8 mouse cellular contexts compared by ENCODE assay signal in the genomic region with DNA sequence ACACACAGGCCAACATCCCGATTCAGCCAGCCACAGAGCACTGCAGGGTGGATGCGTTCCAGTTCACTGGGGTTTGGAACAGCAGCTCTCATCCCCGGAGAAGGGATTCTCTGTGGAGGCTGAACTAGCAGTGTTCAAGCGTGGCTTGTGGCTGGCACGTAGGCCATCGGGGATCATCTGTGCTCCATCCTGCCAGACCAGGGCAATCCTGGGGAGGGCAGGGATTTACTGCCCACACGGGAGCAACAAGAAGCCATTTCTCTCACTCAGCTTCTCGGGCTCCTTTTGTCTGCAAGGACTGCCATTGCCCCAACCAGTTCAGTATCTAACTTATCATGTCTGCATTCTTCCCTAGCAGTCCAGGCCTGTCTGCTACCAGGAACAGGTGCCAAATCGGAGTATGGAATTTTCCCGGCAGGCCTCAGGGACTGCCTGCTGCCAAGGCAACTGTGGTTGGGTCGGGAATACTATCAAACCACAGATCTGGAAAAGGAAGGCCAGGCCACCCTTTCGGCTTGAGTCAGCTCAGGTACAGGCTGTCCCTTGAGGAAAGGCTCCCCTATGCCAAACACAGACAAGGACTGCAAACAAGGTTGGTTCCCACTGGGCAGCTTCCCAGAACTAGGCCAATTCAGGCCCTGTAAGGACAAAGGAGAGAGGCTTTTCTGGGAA.
A peak's percentile ranks its signal among the peaks of the same experiment; 100 is the strongest.
DNase-seq lines count a peak whose midpoint lies in the region; ATAC-seq lines count a peak whose summit lies in the region.

No protein-coding gene starts in this region.

- 0 out of 2 replicates have a peak, but pooled peaks have one; percentile 50 for ATAC-seq in forebrain, embryonic 14.5 days
- ATAC-seq in megakaryocyte progenitor cell, adult 5-6 weeks (replicated peaks; ENCODE audit: poor library complexity) = no peak
- no peak for ATAC-seq in megakaryocyte-erythroid progenitor cell, adult 5-6 weeks (replicated peaks; ENCODE audit: low FRiP score, low TSS enrichment, poor library complexity, severe bottlenecking)

- H3K9me3 ChIP-seq in forebrain, embryonic 14.5 days (replicated peaks; ENCODE audit: control insufficient read depth, low read length) = no peaks in the 10 kb centered on the region

- 62% methylated on average over 12 of the region's 12 CpGs for WGBS in forebrain, embryonic 14.5 days

- H3K4me2 ChIP-seq in forebrain, embryonic 14.5 days (ENCODE audit: low read length) = no peak overlapping the region

- H3K36me3 ChIP-seq in forebrain, embryonic 14.5 days (ENCODE audit: control insufficient read depth, insufficient read depth, low read length) = no peaks in the 10 kb centered on the region

- intact Hi-C loops in heart, postnatal 25 days (cut with DNase I) = no loop called here

- peaks cover 4% of the 10 kb centered on the region; the same call in 1 of the 2 replicates for H3K4me1 ChIP-seq in forebrain, embryonic 14.5 days (ENCODE audit: control insufficient read depth, insufficient read depth, low read length)

- H3K4me3 ChIP-seq in forebrain, embryonic 14.5 days (ENCODE audit: low read depth, low read length) = no peak overlapping the region

- no peak overlapping the region for H3K9ac ChIP-seq in forebrain, embryonic 14.5 days (ENCODE audit: low read length)

- H3K27ac ChIP-seq in forebrain, embryonic 14.5 days (ENCODE audit: low read depth, low read length) = no peak overlapping the region

- DNase-seq in 3134 (ENCODE audit: extremely low read depth, insufficient read length, low spot score) = peak; percentile 95
- peak; percentile 65 for DNase-seq in adrenal gland, postnatal 10 days
- DNase-seq in forebrain, embryonic 14.5 days (ENCODE audit: low spot score) = peak; percentile 39
- DNase-seq in heart, postnatal 25 days (ENCODE audit: low spot score) = peak; percentile 46
- DNase-seq in layer of hippocampus, postnatal 10 days (ENCODE audit: low spot score in 2 of 2) = peak; percentile 46 to 62
- peak; percentile 61 to 64 for DNase-seq in right cerebral cortex, postnatal 10 days (ENCODE audit: low spot score in 2 of 2)

- H3K27me3 ChIP-seq in forebrain, embryonic 14.5 days (replicated peaks; ENCODE audit: control insufficient read depth, insufficient read depth, low read length) = no peaks in the 10 kb centered on the region

Comparison
In these comparisons a context has a peak if more than half of its experiments do, and no peak if none do; other contexts are left out.
1. DNase-seq: peak in every context shown above with its lines; median percentile 95 in 3134; 65 in adrenal gland, postnatal 10 days; 62 in right cerebral cortex, postnatal 10 days; 54 in layer of hippocampus, postnatal 10 days; 46 in heart, postnatal 25 days; 39 in forebrain, embryonic 14.5 days.